Mouse (Mus musculus): ENCODE results near the gene Camk2n1. TPM values are rescaled to one million over a fixed set of nuclear protein-coding genes. Genes with fewer than 3 reads are reported as not detected.

The Camk2n1 gene
- polyA plus RNA-seq, 1 experiment from 2014 or later: 9.0 TPM

DNA sequence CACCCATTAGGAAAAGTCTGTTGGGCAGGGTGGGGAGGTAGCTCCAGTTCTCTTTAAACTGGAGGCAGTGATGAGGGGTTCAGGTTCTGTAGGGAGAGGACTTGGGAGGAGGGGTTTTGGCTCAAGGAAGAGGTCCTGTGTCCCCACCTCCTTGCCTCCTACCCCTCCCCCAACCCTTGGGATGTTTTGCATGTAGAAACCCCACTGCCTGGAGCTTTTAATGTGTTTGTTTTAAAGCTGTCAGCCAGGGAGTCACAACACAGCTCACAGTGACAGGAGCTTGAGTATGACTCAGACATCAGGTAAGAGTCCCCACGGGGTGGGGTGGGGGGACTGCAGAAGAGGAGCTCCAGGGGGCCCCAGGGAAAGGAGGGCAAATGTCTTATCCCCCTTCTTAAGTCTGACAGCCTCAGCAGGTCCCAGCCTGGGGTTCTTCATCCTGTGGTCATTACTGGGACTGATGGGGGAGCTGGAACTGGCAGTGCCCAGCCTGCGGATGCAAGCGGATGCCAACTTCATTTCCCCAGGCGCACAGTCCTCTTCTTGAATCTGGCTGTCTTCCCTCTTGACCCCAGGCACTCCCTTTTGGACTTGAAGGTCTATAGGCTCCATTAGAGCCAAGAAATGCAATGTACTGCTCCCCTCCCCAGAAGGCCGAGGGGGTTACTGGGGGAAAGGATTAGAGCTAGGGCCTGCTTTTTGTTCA is 4.8 kb downstream of the Camk2n1 start:
- no peak overlapping the region for H3K4me3 ChIP-seq
- H3K9ac ChIP-seq (replicated peaks): no peak overlapping the region
- H3K27me3 ChIP-seq: peaks cover 5% of the 10 kb centered on the region; the same call in 1 of the 2 replicates
- peaks cover 49% of the 10 kb centered on the region for H3K4me1 ChIP-seq
- no peak overlapping the region for H3K27ac ChIP-seq (replicated peaks)
- H3K36me3 ChIP-seq: no peaks in the 10 kb centered on the region
- no peak for ATAC-seq (ENCODE audit: low FRiP score, low read depth)
- H3K4me2 ChIP-seq (replicated peaks): no peak overlapping the region
- no peaks in the 10 kb centered on the region for H3K9me3 ChIP-seq
- WGBS: 38% methylated on average over 5 of the region's 5 CpGs

- H3K4me2 ChIP-seq (replicated peaks): no peak overlapping the region
- peaks cover 3% of the 10 kb centered on the region; the same call in 1 of the 2 replicates for H3K27me3 ChIP-seq
- H3K27ac ChIP-seq (replicated peaks): peak overlapping the region; percentile 42; the same call in 1 of the 2 replicates
- ATAC-seq (ENCODE audit: low FRiP score, low read depth): no peak
- H3K4me1 ChIP-seq: peaks cover 56% of the 10 kb centered on the region
- H3K36me3 ChIP-seq: no peaks in the 10 kb centered on the region
- H3K9me3 ChIP-seq: no peaks in the 10 kb centered on the region
- 81% methylated on average over 6 of the region's 6 CpGs for WGBS
- H3K9ac ChIP-seq (replicated peaks): no peak overlapping the region
- H3K4me3 ChIP-seq: no peak overlapping the region
Observed at GRCm38 (mm10) chr4:138459775-138460174, 5.7 kb downstream of the Camk2n1 start.

DNA sequence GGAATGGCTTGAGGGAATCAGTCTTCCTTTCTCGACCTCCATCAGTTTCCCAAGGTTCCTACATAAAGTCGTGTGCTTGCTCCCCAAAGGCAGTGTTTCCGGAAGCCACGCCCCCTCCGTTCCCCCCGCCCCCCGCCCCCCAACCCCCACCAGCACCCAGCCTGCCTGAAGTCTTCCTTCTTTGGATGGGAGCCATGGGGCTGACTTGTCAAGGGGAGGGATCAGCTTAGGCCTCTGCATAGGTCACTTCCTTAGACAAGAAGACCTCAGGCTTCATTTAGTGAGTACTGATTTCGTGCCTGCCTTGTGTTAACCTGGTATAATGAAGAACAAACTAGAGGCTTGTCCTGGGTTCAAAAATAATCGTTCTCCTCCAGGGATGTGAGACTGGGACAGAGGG is 6.8 kb downstream of the Camk2n1 start:
- peaks cover 10% of the 10 kb centered on the region for H3K27me3 ChIP-seq
- 36% methylated on average over 9 of the region's 9 CpGs for WGBS

GRCm38 (mm10) chr4:138461471-138461870 is 7.4 kb downstream of the Camk2n1 start:
- peaks cover 52% of the 10 kb centered on the region for H3K4me1 ChIP-seq
- no peaks in the 10 kb centered on the region for H3K36me3 ChIP-seq
- no peak overlapping the region for H3K4me3 ChIP-seq
- no peak overlapping the region for H3K4me2 ChIP-seq (replicated peaks)
- no peak overlapping the region for H3K9ac ChIP-seq (replicated peaks)
- ATAC-seq (ENCODE audit: low FRiP score, low read depth): no peak
- no peak overlapping the region for H3K27ac ChIP-seq (replicated peaks)
- no peaks in the 10 kb centered on the region for H3K9me3 ChIP-seq
- peaks cover 16% of the 10 kb centered on the region for H3K27me3 ChIP-seq
- 96% methylated on average over 5 of the region's 5 CpGs for WGBS

More for the DNA sequence above, 6.8 kb downstream of the Camk2n1 start:
- Histone ChIP-seq H3K4me3 (no peak overlapping the region), H3K9me3 (no peaks in the 10 kb centered on the region), H3K4me1 (peaks cover 57% of the 10 kb centered on the region), H3K4me2 (replicated peaks) (no peak overlapping the region), H3K9ac (replicated peaks) (no peak overlapping the region), H3K27ac (replicated peaks) (no peak overlapping the region), H3K36me3 (no peaks in the 10 kb centered on the region)
- no peak for ATAC-seq (ENCODE audit: low FRiP score, low read depth)

GRCm38 (mm10) chr4:138462971-138463831 is 9.1 kb downstream of the Camk2n1 start:
- H3K27me3 ChIP-seq: peaks cover 23% of the 10 kb centered on the region
- H3K4me3 ChIP-seq: no peak overlapping the region
- peak overlapping the region; percentile 31 for H3K4me2 ChIP-seq (replicated peaks)
- H3K36me3 ChIP-seq: no peaks in the 10 kb centered on the region
- no peaks in the 10 kb centered on the region for H3K9me3 ChIP-seq
- H3K27ac ChIP-seq (replicated peaks): peak overlapping the region; percentile 93
- peak overlapping the region; percentile 15; the same call in 1 of the 2 replicates for H3K9ac ChIP-seq (replicated peaks)
- WGBS: 2% methylated on average over 11 of the region's 11 CpGs
- H3K4me1 ChIP-seq: peaks cover 49% of the 10 kb centered on the region
- ATAC-seq (ENCODE audit: low FRiP score, low read depth): peak; percentile 50; the same call in 1 of the 2 replicates

DNA sequence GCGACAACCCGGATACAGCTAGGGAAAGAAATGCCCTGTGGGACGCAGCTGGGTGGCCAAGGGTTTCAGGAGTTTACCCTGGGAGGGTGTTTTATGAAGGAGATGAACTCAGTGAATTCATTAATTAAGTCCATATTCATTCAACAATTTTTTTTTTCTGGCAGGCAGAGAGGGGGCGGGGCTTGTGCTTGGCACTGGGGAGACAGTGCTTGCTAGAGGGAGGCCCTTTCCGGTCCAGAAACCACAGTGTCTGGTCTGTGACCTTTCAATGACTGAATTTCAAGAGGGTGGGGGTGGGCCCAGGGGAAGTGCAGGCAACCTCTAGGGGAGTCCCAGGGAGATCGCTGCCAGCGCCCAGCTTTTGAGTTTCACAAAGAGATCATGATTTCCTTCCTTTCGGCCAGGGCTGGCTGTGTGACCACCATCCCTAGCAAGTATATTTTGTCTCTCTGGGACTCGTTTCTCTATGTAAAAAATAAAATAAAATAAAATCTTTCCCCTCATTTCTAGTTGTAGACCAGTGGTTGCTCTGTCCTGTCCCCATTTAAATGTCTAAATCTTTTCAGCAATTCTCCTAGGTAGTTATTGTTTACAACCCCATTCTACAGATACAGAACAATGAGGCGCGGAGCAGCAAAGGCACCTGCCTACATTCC is 9.8 kb downstream of the Camk2n1 start:
- peak overlapping the region; percentile 45 for H3K4me2 ChIP-seq (replicated peaks)
- H3K9me3 ChIP-seq: no peaks in the 10 kb centered on the region
- no peak overlapping the region for H3K4me3 ChIP-seq
- no peaks in the 10 kb centered on the region for H3K36me3 ChIP-seq
- peaks cover 46% of the 10 kb centered on the region for H3K4me1 ChIP-seq
- 5% methylated on average over 11 of the region's 11 CpGs for WGBS
- peaks cover 23% of the 10 kb centered on the region for H3K27me3 ChIP-seq
- H3K27ac ChIP-seq (replicated peaks): peak overlapping the region; percentile 93
- no peak; the same call in 1 of the 2 replicates for ATAC-seq (ENCODE audit: low FRiP score, low read depth)
- H3K9ac ChIP-seq (replicated peaks): no peak overlapping the region

- Histone ChIP-seq H3K4me1 (peaks cover 43% of the 10 kb centered on the region), H3K9ac (replicated peaks) (peak overlapping the region; percentile 43), H3K36me3 (no peaks in the 10 kb centered on the region), H3K27me3 (peaks cover 23% of the 10 kb centered on the region), H3K9me3 (no peaks in the 10 kb centered on the region), H3K27ac (replicated peaks) (peak overlapping the region; percentile 93), H3K4me2 (replicated peaks) (peak overlapping the region; percentile 45), H3K4me3 (no peak overlapping the region; the same call in 1 of the 2 replicates)
- ATAC-seq (ENCODE audit: low FRiP score, low read depth): peak; percentile 77
- 1% methylated on average over 20 of the region's 22 CpGs for WGBS
Observed at GRCm38 (mm10) chr4:138464667-138465353, 10.7 kb downstream of the Camk2n1 start.

- Histone ChIP-seq H3K9ac (replicated peaks) (peak overlapping the region; percentile 43; the same call in 1 of the 2 replicates), H3K27me3 (peaks cover 23% of the 10 kb centered on the region), H3K4me2 (replicated peaks) (no peak overlapping the region), H3K27ac (replicated peaks) (peak overlapping the region; percentile 93), H3K4me3 (no peak overlapping the region), H3K9me3 (no peaks in the 10 kb centered on the region), H3K36me3 (no peaks in the 10 kb centered on the region), H3K4me1 (peaks cover 43% of the 10 kb centered on the region)
- 46% methylated on average over 8 of the region's 8 CpGs for WGBS
- ATAC-seq (ENCODE audit: low FRiP score, low read depth): no peak
Observed at GRCm38 (mm10) chr4:138465446-138465845, 11.3 kb downstream of the Camk2n1 start.

DNA sequence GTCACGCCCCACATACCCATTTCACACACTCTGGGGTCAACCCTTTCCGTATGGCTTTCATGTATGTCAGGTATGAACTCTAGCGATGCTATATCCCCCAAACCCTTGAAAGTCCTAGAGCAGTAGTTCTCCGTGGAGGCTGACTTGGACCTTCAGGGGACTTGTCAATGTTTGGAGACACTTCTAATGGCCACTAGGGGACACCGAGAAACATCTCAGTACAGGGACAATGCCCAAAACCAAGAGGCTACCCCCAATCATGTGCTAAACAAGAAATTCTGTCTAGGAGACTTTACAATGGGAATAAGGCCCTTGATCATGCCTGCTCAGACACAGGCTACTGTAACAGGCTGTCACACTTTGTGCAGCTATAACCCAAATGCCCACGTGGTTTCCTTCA is 12.6 kb downstream of the Camk2n1 start:
- Histone ChIP-seq H3K9me3 (no peaks in the 10 kb centered on the region), H3K27me3 (peaks cover 20% of the 10 kb centered on the region), H3K36me3 (no peaks in the 10 kb centered on the region), H3K9ac (replicated peaks) (no peak overlapping the region), H3K4me2 (replicated peaks) (no peak overlapping the region), H3K4me1 (peaks cover 43% of the 10 kb centered on the region), H3K27ac (replicated peaks) (no peak overlapping the region), H3K4me3 (no peak overlapping the region)
- 79% methylated on average over 6 of the region's 6 CpGs for WGBS
- ATAC-seq (ENCODE audit: low FRiP score, low read depth): no peak

DNA sequence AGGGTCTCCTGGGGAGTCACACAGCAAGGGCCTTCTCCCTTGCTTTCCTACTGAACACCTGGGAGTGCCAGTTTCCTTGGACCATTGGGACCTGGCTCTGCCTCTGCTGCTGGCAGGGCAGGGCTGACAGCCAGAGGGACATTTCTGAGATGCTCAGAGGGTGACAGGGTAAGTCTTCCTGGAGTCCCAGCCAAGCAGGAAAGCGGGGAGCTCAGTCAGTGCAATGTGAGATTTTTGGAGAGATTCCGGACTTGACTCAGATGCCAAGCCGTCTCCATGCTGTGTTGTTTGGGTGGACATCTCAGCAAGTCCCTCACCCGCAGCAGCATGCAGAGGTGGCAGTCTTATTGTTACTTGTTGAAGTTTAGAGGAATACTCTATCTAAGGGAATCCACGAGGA is 13.3 kb downstream of the Camk2n1 start:
- 84% methylated on average over 5 of the region's 5 CpGs for WGBS
- Histone ChIP-seq H3K4me2 (replicated peaks) (no peak overlapping the region), H3K9ac (replicated peaks) (no peak overlapping the region), H3K36me3 (no peaks in the 10 kb centered on the region), H3K4me3 (no peak overlapping the region), H3K9me3 (no peaks in the 10 kb centered on the region), H3K27me3 (peaks cover 20% of the 10 kb centered on the region), H3K4me1 (peaks cover 40% of the 10 kb centered on the region), H3K27ac (replicated peaks) (no peak overlapping the region)
- no peak for ATAC-seq (ENCODE audit: low FRiP score, low read depth)

DNA sequence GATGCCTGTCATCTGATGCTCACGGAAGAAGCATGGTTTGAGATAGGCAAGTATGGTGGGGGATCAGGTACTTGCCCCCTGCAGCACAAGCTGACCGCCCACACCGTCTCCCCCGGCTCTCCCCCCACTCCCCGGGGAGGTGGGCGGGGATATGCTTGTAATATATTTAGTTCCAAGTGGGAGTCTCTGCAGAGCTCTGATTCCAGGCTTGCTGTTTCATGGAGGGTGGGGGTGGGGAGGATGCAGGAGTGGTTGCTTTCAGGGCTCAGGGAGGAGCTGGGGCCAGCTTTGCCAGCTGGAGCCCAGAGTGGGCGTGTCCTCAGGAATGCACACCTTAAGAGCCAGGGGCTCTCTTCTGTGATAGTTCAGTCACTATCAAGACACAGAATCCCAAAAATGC is 15.0 kb downstream of the Camk2n1 start:
- Histone ChIP-seq H3K27ac (replicated peaks) (no peak overlapping the region), H3K27me3 (peaks cover 20% of the 10 kb centered on the region), H3K4me2 (replicated peaks) (no peak overlapping the region), H3K4me3 (no peak overlapping the region), H3K4me1 (peaks cover 23% of the 10 kb centered on the region), H3K36me3 (no peaks in the 10 kb centered on the region), H3K9ac (replicated peaks) (no peak overlapping the region), H3K9me3 (no peaks in the 10 kb centered on the region)
- WGBS: 20% methylated on average over 7 of the region's 7 CpGs
- ATAC-seq (ENCODE audit: low FRiP score, low read depth): no peak
